Mouse (Mus musculus) neural tube, embryonic 13.5 days (tissue): Measurements from ENCODE around the gene Gas7. TPM values are rescaled to one million over a fixed set of nuclear protein-coding genes. Genes with fewer than 3 reads are reported as not detected.

Experiments
- polyA plus RNA-seq: library from polyadenylated mRNA; unstranded; fragments of >200 nt; fragmentation: Nextera tagmentation; extraction: Ambion mirVana; gene quantifications from 2 replicates; pipeline ENCODE4 v1.2.1, GENCODE M21; 2015

Gene Gas7
- polyA plus RNA-seq, 1 experiment from 2014 or later: 12.8 TPM

Other genes starting within 250 kb of the Gas7 start
- gene Myh4, start 217.4 kb upstream of the Gas7 start, polyA plus RNA-seq: not detected in 2 replicates
- gene Myh8, start 178.3 kb upstream of the Gas7 start, polyA plus RNA-seq: 0.71 and 2.3 TPM in 2 replicates
- gene Myh13, start 133.8 kb upstream of the Gas7 start, polyA plus RNA-seq: 0.50 TPM in 1 of 2 replicates, not detected in the other
- gene Rcvrn, start 239.9 kb downstream of the Gas7 start, polyA plus RNA-seq: not detected in 2 replicates